Mouse (Mus musculus): Measurements from ENCODE around the gene Aff4. TPM values are rescaled to one million over a fixed set of nuclear protein-coding genes. Genes with fewer than 3 reads are reported as not detected.

Gene Aff4
- total and polyA plus RNA-seq, 3 experiments = 19.8 to 50.6 (median 22.1) TPM

DNA sequence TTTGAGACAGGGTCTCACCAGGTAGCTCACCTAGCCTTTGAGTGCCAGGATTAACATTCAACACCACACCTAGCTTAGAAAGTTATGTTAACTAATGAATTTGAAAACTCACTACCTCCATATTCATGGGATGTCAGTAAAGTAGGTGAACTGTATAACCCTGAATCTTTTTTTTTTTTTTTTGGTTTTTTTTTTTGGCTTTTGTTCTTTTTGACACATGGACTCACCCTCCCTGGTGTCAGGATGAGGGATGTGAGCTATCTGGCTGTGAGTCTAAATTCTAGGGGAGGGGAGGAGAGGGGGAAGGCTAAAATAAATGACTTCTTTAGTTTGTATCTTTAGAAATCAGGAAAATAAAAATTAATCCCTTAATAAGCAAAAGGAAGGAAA is 14.5 kb upstream of the Aff4 start:
- Histone ChIP-seq H3K4me1 (ENCODE audit: control insufficient read depth in 1 of 2, insufficient read depth in 2 of 2) (peaks cover 3 to 13% of the 10 kb centered on the region in 2 experiments; a peak in 3 of 4 replicates), H3K79me2 (replicated peaks; ENCODE audit: control insufficient read depth, extremely low read depth, insufficient read depth, poor library complexity, severe bottlenecking) (no peaks in the 10 kb centered on the region), H3K4me3 (replicated peaks in 1 of 3; ENCODE audit: low read depth in 2 of 3, low read length in 2 of 3, poor library complexity in 1 of 3) (no peak overlapping the region), H3K36me3 (replicated peaks in 1 of 2; ENCODE audit: control insufficient read depth in 1 of 2, insufficient read depth in 1 of 2, low read length in 1 of 2) (peaks cover 20 to 28% of the 10 kb centered on the region in 2 experiments), H3K9me3 (replicated peaks; ENCODE audit: low read length) (no peaks in the 10 kb centered on the region), H3K4me2 (ENCODE audit: insufficient read depth, low read depth, poor library complexity, severe bottlenecking) (no peak overlapping the region), H3K27ac (ENCODE audit: insufficient read depth, low read depth) (no peak overlapping the region), H3K9ac (ENCODE audit: insufficient read depth, low read depth) (no peak overlapping the region), H3K27me3 (replicated peaks) (no peaks in the 10 kb centered on the region)
- dilution Hi-C loops (cut with MboI; ENCODE audit: extremely low pct_ligation_motif_present, extremely low pct_unique_long_range_greater_than_20kb, low sequenced_read_pairs) (no loop called here), in situ Hi-C loops (cut with MboI; ENCODE audit: low pct_ligation_motif_present, low pct_unique_long_range_greater_than_20kb, low sequenced_read_pairs) (no loop called here)
- TF ChIP-seq TCF12 (IDR thresholded peaks at IDR 0.05; ENCODE audit: low read depth, low read length) (no peak), HCFC1 (IDR thresholded peaks at IDR 0.05; ENCODE audit: low read depth, low read length) (no peak), POLR2AphosphoS2 (IDR thresholded peaks at IDR 0.05; ENCODE audit: low read depth, low read length) (no peak), GABPA (IDR thresholded peaks at IDR 0.05; ENCODE audit: insufficient replicate concordance, low read depth, low read length) (no peak), JUN (IDR thresholded peaks at IDR 0.05; ENCODE audit: insufficient read depth, low read depth, low read length) (no peak), TBP (conservative IDR thresholded peaks at IDR 0.05; ENCODE audit: low read depth, low read length) (no peak), UBTF (IDR thresholded peaks at IDR 0.05; ENCODE audit: low read depth, low read length) (no peak), EP300 (IDR thresholded peaks at IDR 0.05; ENCODE audit: low read length) (no peak), ETS1 (conservative IDR thresholded peaks at IDR 0.05; ENCODE audit: low read depth, low read length) (no peak), CHD2 (IDR thresholded peaks at IDR 0.05; ENCODE audit: low read length) (no peak), BHLHE40 (IDR thresholded peaks at IDR 0.05; ENCODE audit: low read depth, low read length) (no peak), ZMIZ1 (IDR thresholded peaks at IDR 0.05; ENCODE audit: low read depth, low read length) (no peak), MAFK (IDR thresholded peaks at IDR 0.05; ENCODE audit: insufficient replicate concordance, low read length) (no peak), ZNF384 (IDR thresholded peaks at IDR 0.05; ENCODE audit: low read depth, low read length) (no peak), ZKSCAN1 (IDR thresholded peaks at IDR 0.05; ENCODE audit: borderline replicate concordance, low read depth, low read length) (no peak), POLR2A (IDR thresholded peaks at IDR 0.05; ENCODE audit: low read depth, low read length) (no peak), USF2 (conservative IDR thresholded peaks at IDR 0.05; ENCODE audit: low read depth, low read length) (no peak), IRF4 (IDR thresholded peaks at IDR 0.05; ENCODE audit: low read depth, low read length) (no peak), ZC3H11A (IDR thresholded peaks at IDR 0.05; ENCODE audit: low read depth, low read length) (no peak)
- no peak for DNase-seq (ENCODE audit: extremely low read depth)

DNA sequence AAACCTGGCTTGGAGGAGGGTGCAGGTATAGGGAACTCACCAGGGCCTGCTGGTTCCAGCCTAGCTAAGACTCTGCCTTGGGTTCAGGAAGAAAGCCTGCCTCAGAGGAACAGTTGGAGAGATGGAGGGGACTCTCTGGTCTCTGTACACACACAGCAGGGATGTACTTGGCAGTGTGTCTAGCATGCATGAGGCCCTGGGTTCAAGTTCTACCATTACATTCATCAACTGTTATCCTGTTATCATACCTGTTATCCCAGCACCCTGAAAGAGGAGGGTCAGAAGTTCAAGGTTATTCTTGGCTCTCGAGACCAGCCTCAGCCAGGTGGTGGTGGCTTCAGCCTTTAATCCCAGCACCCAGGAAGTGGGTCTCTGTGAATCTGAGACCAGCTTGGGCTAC is 13.7 kb upstream of the Aff4 start:
- no peak overlapping the region for H3K9ac ChIP-seq (ENCODE audit: insufficient read depth, low read depth)
- no peak for TF ChIP-seq MYC (IDR thresholded peaks at IDR 0.05; ENCODE audit: low read depth, low read length)
- no peak for TF ChIP-seq ETS1 (conservative IDR thresholded peaks at IDR 0.05; ENCODE audit: low read depth, low read length)
- TF ChIP-seq NELFE (IDR thresholded peaks at IDR 0.05; ENCODE audit: low read depth, low read length) = no peak
- no peak for TF ChIP-seq MAFK (IDR thresholded peaks at IDR 0.05; ENCODE audit: insufficient replicate concordance, low read length)
- no peak for TF ChIP-seq ZC3H11A (IDR thresholded peaks at IDR 0.05; ENCODE audit: low read depth, low read length)
- TF ChIP-seq CTCF (conservative IDR thresholded peaks at IDR 0.05 in 1 of 2, IDR thresholded peaks at IDR 0.05 in 1 of 2; ENCODE audit: low read depth in 2 of 2, low read length in 2 of 2) = no peak
- TF ChIP-seq ZNF384 (IDR thresholded peaks at IDR 0.05; ENCODE audit: low read depth, low read length) = no peak
- no peak for TF ChIP-seq JUND (conservative IDR thresholded peaks at IDR 0.05; ENCODE audit: low read depth, low read length)
- TF ChIP-seq CHD1 (IDR thresholded peaks at IDR 0.05; ENCODE audit: low read depth, low read length) = no peak
- TF ChIP-seq KAT2A (IDR thresholded peaks at IDR 0.05; ENCODE audit: insufficient replicate concordance, low read length) = no peak
- TF ChIP-seq TCF12 (IDR thresholded peaks at IDR 0.05; ENCODE audit: low read depth, low read length) = no peak
- H3K4me1 ChIP-seq (ENCODE audit: control insufficient read depth in 1 of 2, insufficient read depth in 2 of 2) = peaks cover under 1 to 6% of the 10 kb centered on the region in 2 experiments; a peak in 2 of 4 replicates
- H3K79me2 ChIP-seq (replicated peaks; ENCODE audit: control insufficient read depth, extremely low read depth, insufficient read depth, poor library complexity, severe bottlenecking) = no peaks in the 10 kb centered on the region
- peaks cover 13 to 21% of the 10 kb centered on the region in 2 experiments for H3K36me3 ChIP-seq (replicated peaks in 1 of 2; ENCODE audit: control insufficient read depth in 1 of 2, insufficient read depth in 1 of 2, low read length in 1 of 2)
- no peak for DNase-seq (ENCODE audit: extremely low read depth)
- H3K27me3 ChIP-seq (replicated peaks) = no peaks in the 10 kb centered on the region
- no peak overlapping the region for H3K4me2 ChIP-seq (ENCODE audit: insufficient read depth, low read depth, poor library complexity, severe bottlenecking)
- H3K27ac ChIP-seq (ENCODE audit: insufficient read depth, low read depth) = no peak overlapping the region
- H3K9me3 ChIP-seq (replicated peaks; ENCODE audit: low read length) = no peaks in the 10 kb centered on the region
- in situ Hi-C loops (cut with MboI; ENCODE audit: low pct_ligation_motif_present, low pct_unique_long_range_greater_than_20kb, low sequenced_read_pairs) (no loop called here), dilution Hi-C loops (cut with MboI; ENCODE audit: extremely low pct_ligation_motif_present, extremely low pct_unique_long_range_greater_than_20kb, low sequenced_read_pairs) (no loop called here)
- no peak overlapping the region for H3K4me3 ChIP-seq (replicated peaks in 1 of 3; ENCODE audit: low read depth in 2 of 3, low read length in 2 of 3, poor library complexity in 1 of 3)
